Mouse (Mus musculus): ENCODE measurements at regions not wholly inside any gene's neighbourhood (a gene's known extent, or its start where the extent isn't known, plus 50 kb on each side); places are given as distances from the start of the nearest gene placed in this dataset.

DNA sequence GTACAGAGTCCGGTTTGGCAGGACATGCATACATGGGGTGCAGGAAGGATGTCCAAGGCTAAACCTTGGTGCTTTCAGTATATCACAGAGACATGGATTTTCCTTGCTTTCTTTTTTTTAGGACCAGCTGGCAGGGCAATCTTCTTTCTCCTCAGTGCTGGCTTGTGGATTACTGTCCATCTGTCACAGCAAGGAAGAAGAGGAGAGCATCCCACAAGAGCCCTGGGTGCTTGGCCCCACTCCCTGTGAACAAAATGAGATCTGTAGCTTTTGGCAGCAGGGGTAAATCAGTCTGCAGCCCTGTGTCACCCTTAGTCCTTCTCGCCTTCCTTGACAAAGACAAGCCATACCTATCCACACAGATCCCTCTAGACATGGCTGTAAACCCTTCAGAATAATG, 115.5 kb downstream of the Cd83 start:
- no peak for TF ChIP-seq CTCF (conservative IDR thresholded peaks at IDR 0.05; ENCODE audit: low read length)
- no peak for TF ChIP-seq NANOG (IDR thresholded peaks at IDR 0.05; ENCODE audit: borderline replicate concordance, low read length)

Data from E14TG2a.4 (cell line).